Mouse (Mus musculus) cerebral cortex, adult 2 months (tissue): ENCODE measurements around the gene Abi1.

ENCODE experiments used
- WGBS: fragments of 180-500 bp; shearing (Covaris S2); methylation state at CpG from one replicate; pipeline ENCODE4 v1.1.7; 2018; 5-methylcytosine and 5-hydroxymethylcytosine counted together

Gene Abi1

DNA sequence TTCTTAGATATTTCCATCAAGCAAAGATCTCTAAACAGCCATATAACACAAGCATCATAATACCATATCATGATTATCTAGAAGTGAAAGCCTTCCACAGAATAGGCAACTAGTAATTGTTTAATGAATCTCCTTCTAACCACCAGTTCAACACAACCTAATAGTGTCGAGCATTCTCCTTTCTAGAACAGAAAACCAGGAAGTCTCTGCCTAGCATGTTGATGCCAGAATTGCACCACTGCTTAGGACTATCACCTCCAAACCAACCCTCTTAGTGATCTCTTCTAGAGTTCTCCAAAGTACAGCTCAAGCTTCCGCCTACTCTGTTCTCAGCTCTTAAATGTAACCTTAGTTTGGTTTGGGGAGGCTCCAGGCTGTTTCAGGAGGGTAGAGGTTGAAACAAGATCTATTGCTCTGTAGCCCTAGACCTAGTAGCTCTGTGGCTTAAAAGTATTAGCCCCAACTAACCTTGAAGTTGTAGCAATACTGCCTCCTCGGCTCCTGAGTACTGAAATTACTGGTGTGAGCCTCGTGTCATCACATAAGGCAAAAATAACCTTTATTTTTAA lies 16.2 kb downstream of the Abi1 start:
- 75% methylated on average over 4 of the region's 4 CpGs for WGBS

DNA sequence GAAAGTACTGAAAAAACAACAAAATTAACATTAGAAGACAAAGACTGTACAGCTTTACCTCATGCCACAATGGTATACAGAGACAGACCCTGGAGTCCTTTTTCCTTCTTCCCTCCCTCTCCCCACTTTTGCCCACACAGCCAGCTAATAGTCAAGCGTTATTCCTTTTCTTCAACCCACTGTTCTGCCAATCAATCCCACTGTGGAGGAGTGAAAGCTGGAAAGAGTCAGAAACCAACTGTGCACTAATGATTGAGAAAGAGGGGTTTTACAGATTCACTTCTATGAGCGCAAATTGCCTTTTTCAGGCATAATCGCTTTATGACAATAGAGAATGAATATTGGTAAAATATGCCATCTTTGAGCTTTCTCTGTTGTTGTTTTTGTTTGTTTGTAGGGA lies 17.0 kb downstream of the Abi1 start:
- WGBS = 64% methylated on average over 3 of the region's 3 CpGs

DNA sequence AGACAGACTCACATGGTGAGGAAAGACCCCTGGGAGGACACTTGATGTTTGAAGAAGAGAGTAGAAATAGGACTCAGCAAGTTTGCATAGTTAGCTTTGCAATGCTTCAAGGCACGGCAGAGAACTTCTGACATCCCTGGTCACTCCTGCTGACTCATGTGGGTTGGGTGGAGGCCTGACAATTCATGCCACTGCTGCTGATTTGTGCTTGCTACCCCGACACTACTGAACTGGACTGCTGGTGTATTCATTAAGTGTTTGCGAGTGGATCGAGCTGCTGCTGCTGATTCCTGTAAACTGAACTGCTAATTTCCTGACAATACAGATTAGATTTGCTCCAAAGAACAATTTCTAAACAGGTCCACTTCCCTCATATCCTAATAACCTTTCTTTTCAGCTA lies 18.3 kb downstream of the Abi1 start:
- 39% methylated on average over 4 of the region's 4 CpGs for WGBS

DNA sequence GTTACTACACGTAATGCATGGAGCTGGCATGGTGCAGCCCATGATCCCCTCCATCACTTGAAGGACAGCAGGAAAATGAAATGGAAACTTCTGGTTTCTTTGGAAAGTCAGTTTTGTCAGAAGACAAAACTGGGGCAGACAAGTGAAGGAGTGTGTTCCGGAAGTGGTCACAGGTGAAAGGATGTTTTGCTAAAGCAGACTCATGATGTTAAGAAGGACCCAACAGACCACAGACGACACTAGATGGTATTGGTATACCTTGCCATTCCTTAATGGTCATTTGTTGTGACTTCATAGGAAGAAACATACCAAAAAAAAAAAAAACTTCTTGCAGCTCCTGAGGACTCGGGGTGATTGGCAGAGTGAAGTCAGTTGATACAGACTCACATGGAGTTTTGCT lies 18.7 kb downstream of the Abi1 start:
- WGBS = 85% methylated on average over 4 of the region's 4 CpGs

DNA sequence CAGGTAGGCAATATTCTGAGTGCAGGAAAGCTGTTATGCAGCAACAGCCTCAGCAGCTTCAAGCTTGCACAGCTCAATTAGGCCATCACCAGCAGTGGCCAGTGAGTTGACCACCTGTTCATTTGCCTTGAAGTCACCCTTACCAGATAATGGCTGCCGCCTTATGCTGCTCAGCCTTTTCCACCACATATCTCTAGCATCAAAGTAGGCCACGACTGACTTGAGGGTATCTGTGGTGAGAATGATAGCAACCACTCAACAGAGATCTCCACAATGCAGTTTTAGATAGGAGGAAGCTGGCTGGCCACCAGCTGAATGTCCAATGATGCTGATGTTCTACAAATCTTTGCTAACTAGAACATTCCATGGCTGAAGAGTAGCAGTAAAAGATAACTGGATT lies 20.9 kb downstream of the Abi1 start:
- 89% methylated on average over 2 of the region's 2 CpGs for WGBS

DNA sequence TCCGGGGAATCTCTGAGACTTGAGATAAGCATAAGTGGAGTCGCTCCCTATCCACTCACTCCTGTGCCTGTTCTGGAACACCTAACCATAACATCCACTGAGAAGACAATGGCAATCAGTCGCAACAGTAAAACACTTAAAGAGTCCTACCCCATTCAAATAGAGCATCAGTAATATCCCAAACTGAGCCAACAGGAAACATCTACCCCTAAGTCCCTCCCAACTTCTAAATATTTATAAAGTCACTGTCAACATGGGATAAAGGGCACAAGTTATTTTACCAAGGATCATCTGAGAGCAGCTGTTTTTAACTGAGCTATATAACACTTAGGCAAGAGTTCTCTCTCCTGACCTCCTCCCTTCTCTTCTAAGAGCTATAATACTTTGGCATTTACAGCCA lies 23.9 kb downstream of the Abi1 start:
- 82% methylated on average over 3 of the region's 3 CpGs for WGBS

DNA sequence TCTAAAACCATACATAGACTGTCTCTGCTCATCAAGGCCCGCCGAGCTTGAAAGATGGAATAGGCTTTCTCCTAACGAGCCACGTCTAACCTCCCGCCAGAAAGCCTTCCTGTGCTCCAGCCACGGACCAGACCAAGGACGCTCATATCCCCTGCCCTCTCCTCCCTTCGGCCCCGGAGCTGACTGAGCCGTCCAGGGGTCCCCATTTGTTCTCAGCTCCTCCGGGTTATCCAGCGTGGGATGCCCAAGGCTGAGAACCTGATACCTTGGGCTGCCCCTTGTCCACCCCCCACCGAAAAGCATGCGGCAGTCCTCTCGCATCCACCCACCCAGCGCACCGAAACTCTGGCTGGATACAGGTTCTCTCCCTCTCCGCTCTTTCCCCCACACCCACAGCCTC lies 24.7 kb downstream of the Abi1 start:
- WGBS = 52% methylated on average over 18 of the region's 18 CpGs

DNA sequence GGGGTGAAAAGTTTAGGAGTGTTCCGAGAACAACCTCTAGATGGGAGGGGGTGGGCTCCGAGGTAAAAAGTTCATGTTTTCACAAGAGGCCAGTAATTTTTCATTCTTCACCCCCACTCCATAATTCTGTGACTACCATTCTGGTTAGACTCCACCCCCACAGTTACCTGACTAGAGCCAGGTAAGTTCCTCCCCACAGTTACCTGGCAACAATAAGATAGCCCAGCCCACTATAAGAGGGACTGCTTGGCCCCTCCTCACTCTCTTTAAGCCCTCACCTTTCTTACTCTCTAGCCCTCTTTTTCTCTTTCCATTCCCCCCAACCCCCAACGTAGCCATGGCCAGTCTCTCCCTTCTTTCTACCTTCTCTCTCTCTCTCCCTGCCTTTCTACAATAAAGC lies 25.1 kb downstream of the Abi1 start:
- 91% methylated on average over 3 of the region's 3 CpGs for WGBS

DNA sequence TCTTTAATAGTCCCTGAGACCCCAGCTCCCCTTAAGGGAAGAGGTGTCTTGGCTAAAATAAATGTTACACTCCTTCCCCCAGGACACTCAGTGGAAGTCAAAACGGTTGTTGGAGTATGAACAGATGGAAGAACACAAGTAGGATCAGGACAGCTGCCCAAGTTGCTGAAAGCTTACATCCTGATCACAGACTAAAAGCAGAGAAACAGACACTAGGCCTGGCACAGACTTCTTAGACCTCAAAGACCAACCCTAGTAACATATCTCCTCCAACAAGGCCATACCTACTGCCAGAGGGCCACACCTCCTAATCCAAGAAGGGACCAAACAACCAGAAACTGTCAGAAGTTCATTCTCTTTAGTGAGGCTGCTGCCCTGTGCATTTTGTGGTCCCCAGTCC lies 31.8 kb downstream of the Abi1 start:
- WGBS = 40% methylated on average over 1 of the region's 1 CpGs

DNA sequence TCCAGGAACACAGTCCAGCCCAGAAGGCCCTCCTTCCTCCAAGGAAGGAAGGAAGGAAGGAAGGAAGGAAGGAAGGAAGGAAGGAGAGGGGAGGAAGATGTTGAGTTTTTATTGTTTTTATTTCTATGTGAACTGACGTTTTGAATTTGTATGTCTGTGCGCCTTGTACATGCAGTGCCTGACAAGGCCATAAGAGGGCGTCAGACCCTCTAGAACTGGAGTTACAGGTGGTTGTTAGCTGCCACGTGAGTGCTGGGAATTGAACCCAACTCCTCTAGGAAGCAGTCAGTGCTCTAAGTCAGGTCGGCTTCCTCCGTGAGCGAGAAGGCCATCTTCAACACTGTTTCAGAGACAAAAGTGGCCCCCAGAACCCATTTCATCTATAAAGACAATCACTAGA lies 32.5 kb downstream of the Abi1 start:
- 90% methylated on average over 7 of the region's 7 CpGs for WGBS

DNA sequence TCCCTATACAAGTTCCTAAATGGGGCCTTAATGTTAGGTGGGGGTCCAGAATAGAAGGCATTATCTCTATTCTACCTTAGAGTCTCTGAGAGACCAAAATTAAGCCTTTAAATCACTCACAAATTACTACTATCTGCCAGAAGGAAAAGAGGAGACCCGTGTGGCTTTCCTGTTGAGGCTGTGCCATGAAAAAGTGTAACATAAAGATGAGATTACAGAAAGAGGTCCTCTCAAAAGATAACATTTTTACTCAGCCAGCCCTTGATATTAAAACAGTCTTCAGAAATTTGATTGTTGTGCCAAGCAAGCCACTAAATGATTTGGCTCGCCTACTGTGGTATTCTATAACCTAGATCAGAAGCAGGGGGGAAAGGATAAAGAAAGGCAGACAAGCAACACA lies 32.9 kb downstream of the Abi1 start:
- 63% methylated on average over 2 of the region's 2 CpGs for WGBS

DNA sequence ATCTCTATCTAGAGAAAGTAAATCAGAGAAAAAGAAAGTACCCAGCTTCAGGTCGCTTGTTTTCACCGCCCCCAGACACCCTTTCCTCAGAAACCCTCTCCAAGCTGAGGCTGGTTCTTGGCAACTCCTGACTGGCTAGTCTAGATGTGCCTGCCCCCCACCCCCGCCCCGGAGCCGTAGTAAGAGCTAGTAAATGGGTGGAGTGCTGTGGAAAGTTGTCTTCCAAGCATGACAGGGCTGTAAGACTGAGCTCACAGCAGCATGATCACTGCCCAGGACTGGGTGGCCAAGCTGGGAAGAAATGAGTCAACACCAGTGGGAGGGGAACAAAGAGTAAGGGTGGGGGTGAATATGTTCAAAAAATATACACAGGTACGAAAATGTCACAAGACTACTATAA lies 33.8 kb downstream of the Abi1 start:
- 50% methylated on average over 6 of the region's 6 CpGs for WGBS

DNA sequence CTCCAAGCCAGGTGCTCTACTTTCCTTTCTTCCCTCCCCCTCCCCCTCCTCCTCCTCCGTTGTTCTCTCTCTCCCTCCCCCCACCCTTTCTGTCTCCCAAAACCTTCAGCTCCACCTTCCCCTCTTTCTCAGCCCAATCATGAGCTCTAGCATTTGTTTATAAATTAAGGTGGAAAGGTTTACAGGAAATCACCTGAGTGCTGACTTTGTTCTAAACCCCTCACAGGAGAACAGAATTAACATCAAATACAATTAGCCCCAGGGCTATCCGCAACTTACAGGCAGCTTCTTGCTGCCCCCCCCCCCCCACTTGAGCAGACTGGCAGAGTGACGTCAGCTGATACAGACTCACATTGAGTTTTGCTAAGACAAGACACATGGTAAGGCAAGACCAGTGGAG lies 37.4 kb downstream of the Abi1 start:
- WGBS = 58% methylated on average over 3 of the region's 3 CpGs

DNA sequence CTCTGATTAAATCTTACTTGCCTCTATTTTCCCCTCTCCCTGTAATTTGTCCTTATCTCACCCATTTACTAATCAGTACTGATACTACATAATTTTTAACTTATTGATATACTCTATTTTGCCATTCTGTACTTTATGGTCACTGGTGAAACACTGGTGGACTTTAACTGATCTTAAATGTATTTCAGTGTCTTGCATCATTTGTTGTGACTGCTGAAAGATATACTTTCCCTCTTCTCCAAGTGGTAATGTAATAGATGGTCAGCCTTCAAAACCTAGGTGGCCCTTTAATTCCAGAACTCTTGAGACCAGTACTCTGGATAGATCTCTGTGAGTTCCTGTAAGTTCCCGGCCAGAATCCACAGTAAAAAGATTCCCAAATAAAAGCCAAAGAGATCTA lies 40.4 kb downstream of the Abi1 start:
- 72% methylated on average over 1 of the region's 1 CpGs for WGBS

DNA sequence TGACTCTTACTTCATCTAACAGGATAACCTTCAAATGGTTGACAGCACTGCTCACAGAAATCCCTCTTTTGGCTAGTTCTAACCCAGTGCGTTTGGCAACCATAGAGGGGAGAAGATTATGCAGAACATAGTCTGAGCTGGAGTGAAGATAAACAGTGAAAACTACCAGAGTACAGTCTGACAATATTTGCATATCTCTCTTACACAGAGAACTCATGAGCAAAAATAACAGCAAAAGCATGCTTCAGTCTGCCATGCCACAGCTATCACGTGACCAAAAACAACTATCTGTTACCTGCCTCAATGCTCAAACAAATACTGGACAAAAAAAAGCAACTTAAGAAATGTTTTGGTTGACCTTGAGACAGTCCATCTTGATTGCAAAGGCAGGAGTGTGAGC lies 41.2 kb downstream of the Abi1 start:
- 40% methylated on average over 2 of the region's 2 CpGs for WGBS

DNA sequence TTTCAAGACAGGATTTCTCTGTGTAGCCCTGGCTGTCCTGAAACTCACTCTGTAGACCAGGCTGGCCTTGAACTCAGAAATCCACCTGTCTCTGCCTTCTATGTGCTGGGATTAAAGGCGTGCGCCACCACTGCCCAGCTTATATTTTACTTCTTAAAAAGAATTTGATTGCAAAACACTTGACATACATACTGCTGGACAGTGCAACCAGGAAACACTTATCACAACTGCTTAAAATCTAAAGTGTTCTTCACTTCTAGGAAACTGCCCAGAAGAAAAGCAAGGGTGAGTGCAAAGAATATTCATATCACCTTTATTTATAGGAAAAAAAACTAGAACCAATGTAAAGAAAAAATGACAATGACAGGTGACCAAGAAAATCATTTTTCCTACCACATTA lies 42.0 kb downstream of the Abi1 start:
- 97% methylated on average over 2 of the region's 2 CpGs for WGBS

DNA sequence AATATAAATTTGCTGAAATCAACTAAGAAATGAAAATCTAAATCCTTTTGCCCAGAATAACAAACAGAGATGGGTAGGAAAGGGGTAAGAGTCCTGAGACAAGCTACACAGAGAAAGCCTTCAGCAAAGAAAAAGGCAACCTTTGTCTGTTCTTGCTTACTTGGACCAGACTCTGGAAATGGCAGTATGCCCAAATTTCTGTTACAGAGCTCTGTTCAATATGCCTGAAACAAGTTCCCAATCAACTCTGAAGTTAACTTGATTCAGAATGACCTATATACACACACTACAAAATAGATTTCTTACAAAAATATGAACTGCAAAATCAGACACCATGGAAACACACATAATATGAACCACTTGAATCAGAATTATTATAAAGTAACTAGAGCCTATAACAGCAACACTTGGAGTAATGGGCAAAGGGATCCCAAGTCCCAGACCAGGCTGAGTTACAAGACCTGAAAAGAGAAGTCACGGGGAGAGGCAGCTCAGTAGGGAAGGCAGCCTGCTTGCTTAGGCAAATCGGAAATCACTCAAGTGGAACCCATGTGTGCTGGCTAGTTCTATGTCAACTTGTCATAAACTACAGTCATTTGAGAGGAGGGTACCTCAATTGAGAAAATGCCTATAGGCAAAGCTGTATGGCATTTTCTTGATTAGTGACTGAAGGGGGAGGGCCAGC lies 53.9 kb downstream of the Abi1 start:
- 49% methylated on average over 2 of the region's 2 CpGs for WGBS

DNA sequence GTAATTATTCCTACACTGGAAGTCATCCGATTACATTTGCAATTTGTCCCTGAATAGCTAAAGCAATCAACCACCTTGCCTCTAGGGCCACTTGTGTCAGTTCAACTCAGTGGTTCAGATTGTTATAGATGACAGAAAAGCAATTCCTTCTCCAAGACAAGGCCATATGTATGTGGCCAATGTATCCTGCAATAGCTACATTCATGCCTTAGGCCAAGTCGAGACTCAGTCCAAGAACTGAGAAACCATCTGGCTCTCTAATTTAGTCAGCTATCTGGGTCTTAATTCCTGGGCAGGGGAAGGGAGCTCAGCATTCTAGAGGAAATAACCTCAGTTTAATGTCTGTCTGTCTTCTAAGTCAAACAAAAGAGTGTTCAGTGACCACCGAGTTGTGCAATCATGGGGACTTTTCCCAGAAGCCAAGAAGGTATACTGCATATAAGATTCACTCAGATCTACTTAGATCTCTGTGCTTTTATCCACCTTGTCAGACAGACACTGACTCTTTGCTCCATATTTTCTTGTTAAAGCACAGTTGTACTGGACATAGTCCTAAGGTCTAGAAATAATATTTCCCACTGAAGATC lies 62.6 kb downstream of the Abi1 start:
- WGBS = 51% methylated on average over 3 of the region's 3 CpGs

DNA sequence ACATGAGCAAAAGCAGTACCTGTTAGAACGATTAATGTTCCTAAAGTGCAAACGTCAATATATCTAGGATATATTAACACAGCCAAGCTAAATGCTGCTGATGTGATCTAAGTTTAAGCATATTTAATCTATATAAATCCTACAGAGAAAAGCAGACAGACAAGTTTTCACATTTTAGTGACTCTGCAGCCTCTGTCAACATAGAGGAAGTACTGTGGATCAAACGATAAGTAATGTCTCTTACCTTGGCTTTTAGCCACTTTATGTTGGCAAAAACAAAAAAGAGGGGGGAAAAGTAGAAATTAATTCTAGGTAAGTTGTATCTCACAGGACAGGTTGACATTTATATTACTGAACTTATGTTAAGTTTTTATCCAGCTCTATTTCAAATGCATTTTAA lies 77.1 kb downstream of the Abi1 start:
- WGBS = 52% methylated on average over 3 of the region's 3 CpGs

DNA sequence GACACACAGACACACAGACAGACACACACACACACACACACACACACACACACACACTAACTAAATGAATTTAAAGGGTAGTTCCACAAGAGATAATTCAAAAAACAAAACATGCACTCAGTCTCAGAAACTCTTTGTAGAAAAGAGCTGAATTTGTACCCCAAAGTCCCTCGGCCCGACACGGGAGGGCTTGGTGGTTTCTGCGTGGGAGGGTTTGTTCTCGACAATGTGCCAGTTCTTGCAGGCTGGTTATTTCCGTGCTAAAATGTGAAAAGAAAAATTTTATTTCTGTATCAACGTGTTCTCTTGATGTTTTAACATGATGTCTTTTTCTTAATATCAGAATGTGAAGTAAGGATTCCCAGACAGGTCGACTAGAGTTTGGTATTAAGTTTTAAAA lies 77.8 kb downstream of the Abi1 start:
- 55% methylated on average over 8 of the region's 8 CpGs for WGBS

DNA sequence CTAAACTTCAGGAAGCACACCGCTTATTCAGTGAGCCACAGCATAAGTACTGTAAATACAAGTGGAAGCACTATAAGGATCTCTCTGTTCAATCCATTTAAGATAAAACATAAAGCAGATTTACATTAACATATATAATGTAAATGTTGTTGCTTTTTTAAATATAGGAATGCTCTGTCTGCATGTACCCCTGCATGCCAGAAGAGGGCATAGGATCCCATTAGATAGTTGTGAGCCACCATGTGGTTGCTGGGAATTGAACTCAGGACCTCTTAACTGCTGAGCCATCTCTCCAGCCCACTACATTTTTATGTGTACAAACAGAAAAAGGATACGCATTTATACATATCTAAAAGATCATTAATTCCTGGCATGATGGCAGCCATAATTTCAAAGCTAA lies 78.4 kb downstream of the Abi1 start:
- 92% methylated on average over 2 of the region's 2 CpGs for WGBS

DNA sequence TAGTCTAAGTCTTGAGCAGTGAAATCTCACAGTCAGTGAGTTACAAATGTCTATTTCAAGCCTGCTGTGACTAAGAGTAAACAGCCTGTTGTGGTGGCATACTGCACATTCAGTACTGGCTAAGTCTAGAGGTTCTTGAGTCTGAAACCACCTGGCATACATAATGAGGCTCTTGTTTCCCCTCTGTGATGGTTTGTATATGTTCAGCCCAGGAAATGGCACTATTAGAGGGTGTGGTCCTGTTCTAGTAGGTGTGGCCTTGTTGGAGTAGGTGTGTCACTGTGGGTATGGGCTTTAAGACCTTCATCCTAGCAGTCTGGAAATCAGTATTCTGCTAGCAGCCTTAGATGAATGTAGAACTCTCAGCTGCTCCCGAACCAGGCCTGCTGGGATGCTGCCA lies 82.6 kb downstream of the Abi1 start:
- WGBS = 36% methylated on average over 1 of the region's 1 CpGs

DNA sequence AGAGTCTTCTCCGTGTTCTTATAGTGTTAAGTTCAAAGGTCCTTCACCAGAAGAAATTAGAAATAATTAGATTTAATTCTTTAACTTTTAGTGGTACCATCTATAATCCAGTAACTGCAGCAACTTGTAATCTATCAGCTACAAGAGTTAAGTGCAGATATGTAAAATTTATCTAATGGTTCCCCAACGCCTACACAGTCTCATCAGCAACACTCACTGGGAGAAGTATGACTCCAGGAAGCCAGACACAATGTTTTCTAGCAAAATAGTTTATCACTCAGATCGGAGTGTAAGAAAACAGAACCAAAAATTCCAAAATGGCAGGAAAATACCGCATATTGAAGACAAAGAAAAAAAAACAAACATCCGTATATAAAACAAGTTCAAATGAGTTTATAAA lies 84.1 kb downstream of the Abi1 start:
- WGBS = 84% methylated on average over 5 of the region's 5 CpGs

DNA sequence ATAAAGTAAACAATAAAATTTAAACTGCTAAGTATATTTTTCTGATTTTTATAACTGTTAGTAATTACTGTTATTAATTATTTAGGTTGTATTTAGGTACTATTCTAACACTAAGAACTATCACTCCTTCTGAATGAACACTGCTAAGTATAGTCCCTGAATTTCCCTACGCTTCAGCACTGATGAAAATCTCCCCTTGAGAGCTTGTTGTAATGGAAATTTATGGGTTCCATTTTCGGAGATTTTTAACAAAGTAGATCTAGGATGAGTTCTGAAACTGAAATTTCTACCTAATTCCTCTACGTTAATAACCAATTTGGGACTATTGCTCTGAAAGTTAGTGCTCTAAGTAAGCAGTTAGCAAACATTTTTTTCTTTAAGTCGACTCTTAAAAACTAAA lies 85.8 kb downstream of the Abi1 start:
- WGBS = 78% methylated on average over 4 of the region's 4 CpGs
